Comparison of ENCODE assay signal across 17 mouse cellular contexts in genomic region chr14:45548118-45548517, GRCm38 (mm10). TPM values are rescaled to one million over a fixed set of nuclear protein-coding genes. Genes with fewer than 3 reads are reported as not detected.
A peak's percentile ranks its signal among the peaks of the same experiment; 100 is the strongest.
DNase-seq lines count a peak whose midpoint lies in the region; ATAC-seq and TF ChIP-seq lines count a peak whose summit lies in the region.
"Had no signal": no experiment of that assay in that cellular context is flagged by ENCODE, and none has a peak within 500 bp of the region (broad histone marks: within the 10 kb centered on the region; RNA-seq: fewer than 3 reads in every experiment).

No protein-coding gene starts in this region.

- H3K36me3 ChIP-seq in kidney, adult 2 months (ENCODE audit: control insufficient read depth, insufficient read depth, low read length), result no peaks in the 10 kb centered on the region
- H3K36me3 ChIP-seq in kidney, embryonic 14.5 days (ENCODE audit: control insufficient read depth, insufficient read depth, low read length), result no peaks in the 10 kb centered on the region
- H3K36me3 ChIP-seq in lung, postnatal 0 days (ENCODE audit: insufficient read depth, low read length), result no peaks in the 10 kb centered on the region
- H3K36me3 ChIP-seq: embryonic facial prominence, embryonic 15.5 days; kidney, embryonic 15.5 days; liver, embryonic 13.5 days; midbrain, embryonic 13.5 days had no signal

- no peaks in the 10 kb centered on the region for H3K27me3 ChIP-seq in kidney, adult 2 months (replicated peaks; ENCODE audit: control insufficient read depth, insufficient read depth, low read length)
- no peaks in the 10 kb centered on the region for H3K27me3 ChIP-seq in kidney, embryonic 14.5 days (ENCODE audit: control insufficient read depth, insufficient read depth, low read length)
- H3K27me3 ChIP-seq in lung, postnatal 0 days (replicated peaks; ENCODE audit: insufficient read depth, low read length), result no peaks in the 10 kb centered on the region
- H3K27me3 ChIP-seq: embryonic facial prominence, embryonic 15.5 days; kidney, embryonic 15.5 days; midbrain, embryonic 13.5 days had no signal

- WGBS in kidney, adult 2 months, result 87% methylated on average over 3 of the region's 3 CpGs
- 76% methylated on average over 3 of the region's 3 CpGs for WGBS in kidney, embryonic 14.5 days
- WGBS in lung, postnatal 0 days, result 68% methylated on average over 3 of the region's 3 CpGs

- H3K9ac ChIP-seq in kidney, embryonic 14.5 days (ENCODE audit: low read depth, low read length), result no peak overlapping the region
- no peak overlapping the region for H3K9ac ChIP-seq in lung, postnatal 0 days (replicated peaks; ENCODE audit: low read depth)
- H3K9ac ChIP-seq: embryonic facial prominence, embryonic 15.5 days; kidney, embryonic 15.5 days; liver, embryonic 13.5 days; midbrain, embryonic 13.5 days had no signal

- no peak for TF ChIP-seq EP300 in lung, postnatal 0 days (IDR thresholded peaks at IDR 0.05)

- H3K4me3 ChIP-seq in kidney, adult 2 months (ENCODE audit: insufficient read depth, low read depth, low read length), result no peak overlapping the region
- H3K4me3 ChIP-seq in kidney, embryonic 14.5 days (ENCODE audit: low read length), result no peak overlapping the region
- no peak overlapping the region for H3K4me3 ChIP-seq in lung, postnatal 0 days (ENCODE audit: low read depth, low read length)
- no peak overlapping the region for H3K4me3 ChIP-seq in embryonic fibroblast, embryonic 13.5 days (ENCODE audit: insufficient read depth, low read length)
- H3K4me3 ChIP-seq: embryonic facial prominence, embryonic 15.5 days; kidney, embryonic 15.5 days; liver, embryonic 13.5 days; midbrain, embryonic 13.5 days had no signal

- no peak overlapping the region for H3K27ac ChIP-seq in kidney, adult 2 months (ENCODE audit: insufficient read depth, low read depth, low read length)
- no peak overlapping the region for H3K27ac ChIP-seq in kidney, embryonic 14.5 days (ENCODE audit: low read depth, low read length)
- no peak overlapping the region for H3K27ac ChIP-seq in lung, postnatal 0 days (ENCODE audit: low read length)
- H3K27ac ChIP-seq in embryonic fibroblast, embryonic 13.5 days (ENCODE audit: insufficient read depth, low read length), result no peak overlapping the region
- H3K27ac ChIP-seq: embryonic facial prominence, embryonic 15.5 days; kidney, embryonic 15.5 days; liver, embryonic 13.5 days; midbrain, embryonic 13.5 days had no signal

- no peak for TF ChIP-seq POLR2A in kidney, adult 2 months (IDR thresholded peaks at IDR 0.05; ENCODE audit: low read depth, low read length)
- no peak for TF ChIP-seq POLR2A in embryonic fibroblast, embryonic 13.5 days (IDR thresholded peaks at IDR 0.05; ENCODE audit: low read depth, low read length)

- peak; percentile 57 for TF ChIP-seq CTCF in kidney, adult 2 months (conservative IDR thresholded peaks at IDR 0.05; ENCODE audit: insufficient read depth, insufficient read length, low read depth, low read length)
- TF ChIP-seq CTCF in lung, postnatal 0 days (IDR thresholded peaks at IDR 0.05), result peak; percentile 69
- 0 out of 2 replicates have a peak, but pooled peaks have one; percentile 3 for TF ChIP-seq CTCF in embryonic fibroblast, embryonic 13.5 days (IDR thresholded peaks at IDR 0.05; ENCODE audit: borderline replicate concordance, insufficient read depth, low read length)

- H3K4me1 ChIP-seq in kidney, adult 2 months (ENCODE audit: control insufficient read depth, insufficient read depth, low read length), result peaks cover 20% of the 10 kb centered on the region
- H3K4me1 ChIP-seq in kidney, embryonic 14.5 days (ENCODE audit: control insufficient read depth, insufficient read depth, low read length), result no peaks in the 10 kb centered on the region
- no peaks in the 10 kb centered on the region for H3K4me1 ChIP-seq in lung, postnatal 0 days (ENCODE audit: insufficient read depth, low read depth, low read length)
- H3K4me1 ChIP-seq in embryonic fibroblast, embryonic 13.5 days (ENCODE audit: control insufficient read depth, insufficient read depth, low read length), result peaks cover 3% of the 10 kb centered on the region; the same call in 1 of the 2 replicates
- H3K4me1 ChIP-seq: embryonic facial prominence, embryonic 15.5 days; midbrain, embryonic 13.5 days had no signal

- H3K4me2 ChIP-seq in kidney, embryonic 14.5 days (replicated peaks; ENCODE audit: low read depth, low read length), result no peak overlapping the region
- no peak overlapping the region for H3K4me2 ChIP-seq in lung, postnatal 0 days (replicated peaks; ENCODE audit: low read depth, low read length)
- H3K4me2 ChIP-seq: embryonic facial prominence, embryonic 15.5 days; kidney, embryonic 15.5 days; liver, embryonic 13.5 days; midbrain, embryonic 13.5 days had no signal

- DNase-seq in kidney, adult 2 months, result no peak
- DNase-seq in lung, postnatal 0 days (ENCODE audit: low spot score), result no peak
- DNase-seq in lung, postnatal 14 days, result no peak
- DNase-seq in ES-CJ7 (ENCODE audit: low read depth, low spot score), result peak; percentile 84
- DNase-seq in gastrocnemius, postnatal 10 days, result no peak
- DNase-seq: adrenal gland, postnatal 10 days; cerebellum, adult 9-10 months; gastrocnemius, postnatal 14 days; liver, embryonic 13.5 days; right cerebral cortex, postnatal 14 days; thymus, adult 18-20 months had no signal

- H3K9me3 ChIP-seq in kidney, embryonic 14.5 days (ENCODE audit: control insufficient read depth, low read length), result no peaks in the 10 kb centered on the region
- no peaks in the 10 kb centered on the region for H3K9me3 ChIP-seq in lung, postnatal 0 days (ENCODE audit: low read length)
- H3K9me3 ChIP-seq: embryonic facial prominence, embryonic 15.5 days; kidney, embryonic 15.5 days; liver, embryonic 13.5 days had no signal

- no peak for ATAC-seq in kidney, embryonic 14.5 days (ENCODE audit: low FRiP score, low TSS enrichment)
- no peak for ATAC-seq in lung, postnatal 0 days
- ATAC-seq: forebrain, embryonic 14.5 days; midbrain, embryonic 13.5 days had no signal

RNA-seq across cellular contexts. Expression of gene Fermt2, which starts 18.2 kb away (rescaled TPM):
- polyA plus RNA-seq in kidney, adult 2 months (2012; rRNA removed), result 40.8 and 47.2 TPM in 2 replicates
- 147 and 172 TPM in 2 replicates for polyA plus RNA-seq in kidney, embryonic 14.5 days (2014; fragmentation: Nextera tagmentation; extraction: Ambion mirVana)
- polyA plus RNA-seq in lung, postnatal 0 days (2015; fragmentation: Nextera tagmentation; extraction: Ambion mirVana), result 362 and 383 TPM in 2 replicates
- polyA plus RNA-seq in embryonic fibroblast, embryonic 13.5 days (2011; ENCODE audit: insufficient read length, low read depth, missing spikeins), result 244 and 317 TPM in 2 replicates
- total RNA-seq in gastrocnemius, postnatal 10 days (2021), result 100 to 1,000 TPM; 207 to 241 TPM

Comparison
In these comparisons a context has a peak if more than half of its experiments do, and no peak if none do; other contexts are left out.
1. CTCF ChIP-seq: peak in every context shown above with its lines; median percentile 69 in lung, postnatal 0 days; 57 in kidney, adult 2 months; 3 in embryonic fibroblast, embryonic 13.5 days.